Mouse (Mus musculus): ENCODE data around the gene Rcan3. TPM values are rescaled to one million over a fixed set of nuclear protein-coding genes. Genes with fewer than 3 reads are reported as not detected.
A peak's percentile ranks its signal among the peaks of the same experiment; 100 is the strongest.

The Rcan3 gene
- polyA plus RNA-seq, 1 experiment from 2014 or later, result 14.1 TPM

- Histone ChIP-seq H3K27ac (ENCODE audit: low read depth, low read length) (no peak overlapping the region), H3K9ac (ENCODE audit: low read length) (no peak overlapping the region), H3K4me1 (replicated peaks; ENCODE audit: control insufficient read depth, insufficient read depth, low read length) (0 out of 2 replicates have a peak, but pooled peaks cover 2% of the 10 kb centered on the region), H3K4me2 (ENCODE audit: low read depth, low read length, severe bottlenecking) (no peak overlapping the region), H3K36me3 (ENCODE audit: control insufficient read depth, insufficient read depth, low read length) (no peaks in the 10 kb centered on the region), H3K9me3 (ENCODE audit: control insufficient read depth, low read length) (no peaks in the 10 kb centered on the region), H3K4me3 (ENCODE audit: low read depth, low read length) (no peak overlapping the region), H3K27me3 (ENCODE audit: control insufficient read depth, insufficient read depth, low read length) (peaks cover under 1% of the 10 kb centered on the region)
- DNase-seq (ENCODE audit: low spot score) (no peak), ATAC-seq (replicated peaks; ENCODE audit: low FRiP score) (no peak)
- WGBS, result 92% methylated on average over 3 of the region's 3 CpGs
Measured at GRCm38 (mm10) chr4:135392801-135393200, 40.9 kb downstream of the Rcan3 start.

GRCm38 (mm10) chr4:135391014-135391413 is 42.6 kb downstream of the Rcan3 start:
- H3K9me3 ChIP-seq (ENCODE audit: control insufficient read depth, low read length), result no peaks in the 10 kb centered on the region
- H3K4me1 ChIP-seq (replicated peaks; ENCODE audit: control insufficient read depth, insufficient read depth, low read length), result no peaks in the 10 kb centered on the region
- no peaks in the 10 kb centered on the region for H3K36me3 ChIP-seq (ENCODE audit: control insufficient read depth, insufficient read depth, low read length)
- 77% methylated on average over 6 of the region's 6 CpGs for WGBS
- DNase-seq (ENCODE audit: low spot score), result no peak
- no peak for ATAC-seq (replicated peaks; ENCODE audit: low FRiP score)
- H3K4me3 ChIP-seq (ENCODE audit: low read depth, low read length), result no peak overlapping the region
- H3K9ac ChIP-seq (ENCODE audit: low read length), result no peak overlapping the region
- no peaks in the 10 kb centered on the region for H3K27me3 ChIP-seq (ENCODE audit: control insufficient read depth, insufficient read depth, low read length)
- no peak overlapping the region for H3K4me2 ChIP-seq (ENCODE audit: low read depth, low read length, severe bottlenecking)
- H3K27ac ChIP-seq (ENCODE audit: low read depth, low read length), result no peak overlapping the region

GRCm38 (mm10) chr4:135385614-135386013 is 48.0 kb downstream of the Rcan3 start:
- no peaks in the 10 kb centered on the region for H3K9me3 ChIP-seq (ENCODE audit: control insufficient read depth, low read length)
- H3K9ac ChIP-seq (ENCODE audit: low read length), result no peak overlapping the region
- DNase-seq (ENCODE audit: low spot score) (no peak), ATAC-seq (replicated peaks; ENCODE audit: low FRiP score) (no peak)
- H3K27ac ChIP-seq (ENCODE audit: low read depth, low read length), result no peak overlapping the region
- no peaks in the 10 kb centered on the region for H3K36me3 ChIP-seq (ENCODE audit: control insufficient read depth, insufficient read depth, low read length)
- H3K27me3 ChIP-seq (ENCODE audit: control insufficient read depth, insufficient read depth, low read length), result no peaks in the 10 kb centered on the region
- no peak overlapping the region for H3K4me2 ChIP-seq (ENCODE audit: low read depth, low read length, severe bottlenecking)
- H3K4me1 ChIP-seq (replicated peaks; ENCODE audit: control insufficient read depth, insufficient read depth, low read length), result no peaks in the 10 kb centered on the region
- no peak overlapping the region for H3K4me3 ChIP-seq (ENCODE audit: low read depth, low read length)
- WGBS, result 75% methylated on average over 10 of the region's 10 CpGs

GRCm38 (mm10) chr4:135382316-135382715 is 51.3 kb downstream of the Rcan3 start:
- no peaks in the 10 kb centered on the region for H3K36me3 ChIP-seq (ENCODE audit: control insufficient read depth, insufficient read depth, low read length)
- no peak overlapping the region for H3K27ac ChIP-seq (ENCODE audit: low read depth, low read length)
- H3K4me3 ChIP-seq (ENCODE audit: low read depth, low read length), result no peak overlapping the region
- H3K9me3 ChIP-seq (ENCODE audit: control insufficient read depth, low read length), result no peaks in the 10 kb centered on the region
- H3K4me1 ChIP-seq (replicated peaks; ENCODE audit: control insufficient read depth, insufficient read depth, low read length), result no peaks in the 10 kb centered on the region
- ATAC-seq (replicated peaks; ENCODE audit: low FRiP score), result no peak
- H3K9ac ChIP-seq (ENCODE audit: low read length), result no peak overlapping the region
- peak; percentile 86 for DNase-seq (ENCODE audit: low spot score)
- 4% methylated on average over 14 of the region's 14 CpGs for WGBS
- H3K27me3 ChIP-seq (ENCODE audit: control insufficient read depth, insufficient read depth, low read length), result no peaks in the 10 kb centered on the region
- no peak overlapping the region for H3K4me2 ChIP-seq (ENCODE audit: low read depth, low read length, severe bottlenecking)

GRCm38 (mm10) chr4:135381355-135381754 is 52.3 kb downstream of the Rcan3 start:
- no peak for ATAC-seq (replicated peaks; ENCODE audit: low FRiP score)

GRCm38 (mm10) chr4:135377241-135377640 is 56.4 kb downstream of the Rcan3 start:
- Histone ChIP-seq H3K9ac (ENCODE audit: low read length) (no peak overlapping the region), H3K27ac (ENCODE audit: low read depth, low read length) (no peak overlapping the region), H3K4me1 (replicated peaks; ENCODE audit: control insufficient read depth, insufficient read depth, low read length) (no peaks in the 10 kb centered on the region), H3K27me3 (ENCODE audit: control insufficient read depth, insufficient read depth, low read length) (no peaks in the 10 kb centered on the region), H3K9me3 (ENCODE audit: control insufficient read depth, low read length) (peaks cover 2% of the 10 kb centered on the region; the same call in 1 of the 2 replicates), H3K4me3 (ENCODE audit: low read depth, low read length) (no peak overlapping the region), H3K36me3 (ENCODE audit: control insufficient read depth, insufficient read depth, low read length) (no peaks in the 10 kb centered on the region), H3K4me2 (ENCODE audit: low read depth, low read length, severe bottlenecking) (no peak overlapping the region)
- DNase-seq (ENCODE audit: low spot score) (no peak), ATAC-seq (replicated peaks; ENCODE audit: low FRiP score) (no peak)
- 80% methylated on average over 11 of the region's 11 CpGs for WGBS

More at GRCm38 (mm10) chr4:135381355-135381754, 52.3 kb downstream of the Rcan3 start:
- Histone ChIP-seq H3K9me3 (ENCODE audit: control insufficient read depth, low read length) (no peaks in the 10 kb centered on the region), H3K4me2 (ENCODE audit: low read depth, low read length, severe bottlenecking) (no peak overlapping the region), H3K4me1 (replicated peaks; ENCODE audit: control insufficient read depth, insufficient read depth, low read length) (no peaks in the 10 kb centered on the region), H3K9ac (ENCODE audit: low read length) (no peak overlapping the region), H3K27ac (ENCODE audit: low read depth, low read length) (no peak overlapping the region), H3K4me3 (ENCODE audit: low read depth, low read length) (no peak overlapping the region), H3K36me3 (ENCODE audit: control insufficient read depth, insufficient read depth, low read length) (no peaks in the 10 kb centered on the region), H3K27me3 (ENCODE audit: control insufficient read depth, insufficient read depth, low read length) (no peaks in the 10 kb centered on the region)
- no peak for DNase-seq (ENCODE audit: low spot score)
- 69% methylated on average over 8 of the region's 8 CpGs for WGBS

- Histone ChIP-seq H3K4me1 (replicated peaks; ENCODE audit: control insufficient read depth, insufficient read depth, low read length) (no peaks in the 10 kb centered on the region), H3K9ac (ENCODE audit: low read length) (no peak overlapping the region), H3K4me3 (ENCODE audit: low read depth, low read length) (no peak overlapping the region), H3K27ac (ENCODE audit: low read depth, low read length) (no peak overlapping the region), H3K36me3 (ENCODE audit: control insufficient read depth, insufficient read depth, low read length) (no peaks in the 10 kb centered on the region), H3K9me3 (ENCODE audit: control insufficient read depth, low read length) (peaks cover 2% of the 10 kb centered on the region; the same call in 1 of the 2 replicates), H3K4me2 (ENCODE audit: low read depth, low read length, severe bottlenecking) (no peak overlapping the region), H3K27me3 (ENCODE audit: control insufficient read depth, insufficient read depth, low read length) (no peaks in the 10 kb centered on the region)
- ATAC-seq (replicated peaks; ENCODE audit: low FRiP score) (no peak), DNase-seq (ENCODE audit: low spot score) (no peak)
- WGBS, result 61% methylated on average over 3 of the region's 3 CpGs
Measured at GRCm38 (mm10) chr4:135375444-135375843, 58.2 kb downstream of the Rcan3 start.

GRCm38 (mm10) chr4:135373299-135373698 is 60.4 kb downstream of the Rcan3 start:
- DNase-seq (ENCODE audit: low spot score) (no peak), ATAC-seq (replicated peaks; ENCODE audit: low FRiP score) (no peak)
- Histone ChIP-seq H3K4me1 (replicated peaks; ENCODE audit: control insufficient read depth, insufficient read depth, low read length) (no peaks in the 10 kb centered on the region), H3K4me3 (ENCODE audit: low read depth, low read length) (no peak overlapping the region), H3K4me2 (ENCODE audit: low read depth, low read length, severe bottlenecking) (no peak overlapping the region), H3K9ac (ENCODE audit: low read length) (no peak overlapping the region), H3K36me3 (ENCODE audit: control insufficient read depth, insufficient read depth, low read length) (no peaks in the 10 kb centered on the region), H3K27me3 (ENCODE audit: control insufficient read depth, insufficient read depth, low read length) (no peaks in the 10 kb centered on the region), H3K27ac (ENCODE audit: low read depth, low read length) (no peak overlapping the region), H3K9me3 (ENCODE audit: control insufficient read depth, low read length) (peaks cover 2% of the 10 kb centered on the region; the same call in 1 of the 2 replicates)
- 81% methylated on average over 5 of the region's 5 CpGs for WGBS

GRCm38 (mm10) chr4:135370372-135370771 is 63.3 kb downstream of the Rcan3 start:
- no peaks in the 10 kb centered on the region for H3K4me1 ChIP-seq (replicated peaks; ENCODE audit: control insufficient read depth, insufficient read depth, low read length)
- DNase-seq (ENCODE audit: low spot score) (no peak), ATAC-seq (replicated peaks; ENCODE audit: low FRiP score) (no peak)
- no peaks in the 10 kb centered on the region for H3K27me3 ChIP-seq (ENCODE audit: control insufficient read depth, insufficient read depth, low read length)
- WGBS, result 82% methylated on average over 11 of the region's 11 CpGs
- no peak overlapping the region for H3K4me3 ChIP-seq (ENCODE audit: low read depth, low read length)
- no peak overlapping the region for H3K9ac ChIP-seq (ENCODE audit: low read length)
- H3K9me3 ChIP-seq (ENCODE audit: control insufficient read depth, low read length), result peaks cover under 1% of the 10 kb centered on the region; the same call in 1 of the 2 replicates
- H3K27ac ChIP-seq (ENCODE audit: low read depth, low read length), result no peak overlapping the region
- no peak overlapping the region for H3K4me2 ChIP-seq (ENCODE audit: low read depth, low read length, severe bottlenecking)
- no peaks in the 10 kb centered on the region for H3K36me3 ChIP-seq (ENCODE audit: control insufficient read depth, insufficient read depth, low read length)

Measured in forebrain, embryonic 11.5 days (tissue).